Mouse (Mus musculus) 3134 (cell line): ENCODE results near the gene Iqschfp.

ENCODE experiments used
- DNase-seq: peaks from one replicate; pipeline ENCODE4 v3.0.0-alpha.2; 2011; ENCODE audit warnings: low spot score; ENCODE audit not compliant: insufficient read length; ENCODE audit errors: extremely low read depth

The Iqschfp gene

DNA sequence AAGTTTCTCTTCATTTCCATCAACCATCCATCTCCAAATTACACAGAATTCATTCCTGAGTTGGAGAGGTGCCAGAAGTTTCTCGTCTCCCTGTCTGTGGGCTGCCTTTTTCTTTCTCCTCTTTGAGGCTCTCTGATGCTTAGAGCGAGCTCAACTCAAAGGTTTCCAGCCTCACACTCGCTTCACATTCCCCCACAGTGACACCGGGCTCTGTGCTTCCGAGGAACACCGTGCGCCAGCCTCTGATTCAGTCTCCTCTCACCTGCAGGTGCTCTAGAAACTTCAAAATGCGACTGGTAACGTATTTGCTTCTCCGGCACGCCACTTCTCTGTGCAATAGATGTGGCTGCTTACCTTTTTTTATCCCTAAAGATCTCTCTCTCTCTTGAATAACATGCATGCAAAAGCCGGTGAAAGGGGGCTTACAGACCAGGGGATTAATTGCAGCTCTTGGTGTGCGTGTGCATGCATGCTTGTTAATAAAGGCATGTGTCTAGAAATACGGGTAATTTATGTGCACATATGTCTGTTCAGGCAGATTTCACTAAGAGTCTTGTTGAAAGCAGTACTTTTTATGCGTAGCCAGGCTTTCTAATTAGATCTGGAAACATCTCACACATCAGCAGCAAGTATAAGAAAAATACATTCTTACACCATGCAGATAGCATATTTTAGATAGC, at the start of gene Iqschfp, which contains the start of gene Iqcj:
Iqschfp (plus strand) TSS at position 207 of the 680 bp plus-strand sequence.
Iqcj (plus strand) TSS at position 195 of the 680 bp plus-strand sequence.
- DNase-seq = no peak

DNA sequence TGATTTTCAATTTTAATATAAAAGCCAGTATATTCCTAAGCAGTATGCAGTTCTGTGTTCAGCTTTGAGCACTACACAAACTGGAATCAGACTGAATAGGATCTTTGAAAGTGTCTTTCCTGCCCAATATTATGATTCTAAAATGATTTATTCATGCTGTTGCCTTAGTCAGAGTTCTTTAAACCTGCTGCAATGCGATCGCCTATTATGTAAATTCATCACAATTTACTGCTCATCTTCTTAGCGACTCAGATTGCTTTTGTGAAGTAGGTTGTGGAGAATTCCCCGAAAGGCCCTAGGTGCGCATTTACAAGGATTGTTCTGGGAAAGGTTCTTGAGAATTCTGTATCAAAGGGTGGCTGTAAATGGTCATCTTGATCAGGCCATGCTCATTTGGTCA, 39.6 kb upstream of the Iqschfp start:
- DNase-seq = no peak

DNA sequence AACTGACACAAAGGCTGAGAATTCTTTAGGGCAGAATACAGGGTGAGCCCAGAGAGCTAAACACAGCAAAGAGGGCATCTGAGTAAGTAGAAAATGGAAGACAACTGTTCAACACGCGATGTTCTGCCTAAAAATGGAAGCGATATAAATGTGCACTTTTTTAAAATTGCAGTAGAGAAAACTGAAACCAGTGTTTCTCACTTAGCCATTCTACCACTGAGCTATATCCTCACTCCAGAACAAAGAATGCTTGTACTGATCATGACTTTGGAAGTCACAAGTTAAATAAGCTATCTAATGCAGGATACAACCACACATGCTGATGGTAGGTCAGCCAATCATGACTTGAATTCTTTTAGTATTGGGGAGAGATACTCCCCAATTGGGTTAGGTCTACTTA, 30.5 kb upstream of the Iqschfp start:
- DNase-seq = no peak

DNA sequence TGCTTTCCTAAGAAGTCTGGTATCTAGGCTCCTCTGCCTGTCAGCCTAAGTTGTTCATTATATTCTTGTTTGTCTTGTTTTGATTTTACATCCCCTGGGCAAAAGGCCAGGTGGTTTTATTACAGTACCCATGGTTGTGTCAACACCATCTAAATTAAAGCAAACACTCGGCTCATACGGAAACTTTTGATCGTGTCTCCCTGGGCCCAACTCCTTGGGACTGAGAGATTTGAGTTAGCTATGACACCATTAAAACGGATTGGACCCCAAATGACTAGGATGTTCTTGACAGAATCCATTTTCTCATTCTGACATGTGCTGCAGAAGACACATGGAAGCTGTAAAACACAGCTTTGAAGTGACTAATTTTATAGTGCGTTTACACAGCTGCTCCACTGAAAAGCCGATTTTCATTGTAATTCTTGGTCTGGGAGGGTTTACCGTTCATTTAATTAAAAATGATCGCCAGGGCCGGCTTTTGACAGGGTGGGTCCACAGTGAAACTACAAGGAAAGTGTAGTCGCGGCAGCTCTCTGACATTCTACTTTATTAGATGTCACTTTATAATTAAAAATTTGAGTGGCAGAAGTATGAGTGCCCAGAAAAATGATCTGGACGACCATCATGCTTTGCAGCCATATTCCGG, 24.5 kb upstream of the Iqschfp start:
- no peak for DNase-seq

DNA sequence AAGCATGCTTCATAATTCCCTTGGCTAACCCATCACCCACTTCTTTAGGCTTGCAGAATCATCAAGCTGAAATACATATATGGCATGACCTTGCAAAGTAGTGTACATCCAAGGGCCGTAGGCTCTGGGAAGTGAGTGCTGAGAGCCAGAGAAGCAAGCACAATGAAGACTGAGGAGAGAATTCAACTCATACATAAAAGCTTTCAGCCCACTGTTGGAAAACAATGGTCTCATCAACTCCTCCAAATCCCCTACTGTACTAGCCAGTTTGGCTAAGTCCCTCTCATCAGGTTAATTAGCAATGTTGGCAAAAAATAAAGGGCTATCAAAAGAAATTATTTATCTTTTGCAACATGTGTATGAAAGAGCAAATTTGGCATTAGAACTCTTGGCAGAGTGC, 22.6 kb upstream of the Iqschfp start:
- DNase-seq = no peak

DNA sequence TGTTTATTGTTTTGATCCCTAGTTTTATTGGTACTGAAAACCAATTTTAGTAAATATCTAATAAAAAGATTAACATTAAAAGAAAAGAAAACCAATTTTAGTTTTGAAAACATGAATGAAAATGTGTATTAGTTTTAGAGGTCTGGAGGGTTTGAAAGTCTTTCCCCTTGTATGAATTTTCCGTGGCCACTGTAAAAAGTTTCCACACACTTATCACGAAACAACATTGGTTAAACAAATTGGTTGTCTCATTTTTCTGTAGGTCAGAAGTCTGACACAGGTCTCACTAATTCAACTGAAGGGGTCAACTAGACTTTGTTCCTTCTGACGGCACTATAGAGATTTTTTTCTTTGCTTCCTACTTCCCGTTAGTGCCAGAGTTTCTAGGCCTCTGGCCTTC, 14.8 kb upstream of the Iqschfp start:
- no peak for DNase-seq

DNA sequence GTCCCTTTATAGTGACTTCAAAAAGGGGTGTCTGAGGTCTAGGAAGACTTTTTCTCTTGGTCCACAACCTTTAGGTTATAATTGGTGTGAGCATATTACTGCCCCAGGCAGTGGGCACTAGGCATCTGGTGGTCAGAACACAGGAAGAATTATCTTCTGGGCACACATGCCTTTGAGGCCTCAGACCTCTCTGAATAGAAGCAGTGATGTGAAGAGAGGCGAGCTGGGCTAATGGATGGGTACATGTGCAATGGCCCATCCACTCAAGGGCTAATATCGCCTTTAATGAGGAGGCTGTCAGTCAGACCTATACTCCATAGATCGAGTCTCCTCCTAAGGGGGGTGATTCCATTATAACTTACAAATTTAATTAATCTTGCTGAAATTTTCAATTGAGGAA, 7.7 kb upstream of the Iqschfp start:
- DNase-seq = no peak

DNA sequence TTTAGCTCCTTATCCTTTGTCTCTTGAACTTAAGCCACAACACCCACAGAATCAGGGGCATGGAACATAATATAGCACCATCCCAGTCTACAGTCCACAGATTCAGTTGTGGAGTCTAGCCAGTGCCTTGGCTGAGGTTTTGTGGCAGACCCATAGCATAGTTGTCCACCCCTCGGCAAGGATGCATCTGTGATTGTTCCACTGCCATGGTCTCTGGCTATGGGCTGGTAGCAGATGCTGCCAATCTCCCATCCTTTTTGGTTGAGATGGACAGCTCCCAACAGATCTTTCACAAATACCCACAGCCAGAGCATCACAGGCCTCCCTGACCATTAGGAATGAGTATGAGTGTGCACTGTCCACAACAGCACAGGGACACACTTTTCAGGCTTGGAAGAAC, 5.9 kb upstream of the Iqschfp start:
- no peak for DNase-seq

DNA sequence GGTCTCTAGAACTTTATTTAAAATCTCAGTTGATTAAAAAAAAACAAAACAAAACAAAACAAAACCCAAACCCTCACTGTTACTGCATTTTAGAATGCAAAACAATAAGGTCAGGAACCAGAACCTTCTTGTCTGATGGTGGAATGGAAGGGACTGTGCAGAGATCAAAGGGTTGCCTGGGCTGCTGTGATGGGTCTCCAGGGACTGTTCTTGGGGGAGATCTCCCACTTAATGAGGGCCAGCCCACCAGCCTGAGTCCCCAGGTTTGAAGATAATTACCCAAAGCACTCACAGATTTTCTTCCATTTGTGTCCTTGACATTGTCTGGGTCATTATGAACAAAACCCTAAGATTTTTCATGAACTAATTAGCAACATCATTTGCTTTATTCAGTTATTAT, 4.8 kb upstream of the Iqschfp start:
- no peak for DNase-seq

DNA sequence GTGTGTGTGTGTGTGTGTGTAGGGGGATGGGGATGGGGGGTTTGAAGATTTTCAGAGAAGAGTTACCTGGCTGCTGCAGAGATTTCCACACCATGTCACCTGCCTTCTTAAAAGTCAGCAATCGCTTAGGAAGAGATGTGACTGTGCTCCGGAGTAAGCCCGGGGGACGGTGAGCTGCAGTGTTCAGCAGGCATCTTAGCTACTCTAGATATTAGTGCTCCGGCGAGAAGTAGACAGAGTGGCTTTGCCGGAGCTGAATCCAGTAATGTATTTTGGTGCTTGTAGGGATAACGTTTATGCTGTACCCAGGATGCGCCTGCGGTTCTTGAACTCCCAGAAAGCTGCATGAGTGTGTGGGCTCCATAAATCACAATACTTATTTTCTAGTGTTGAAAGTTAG, 736 bp downstream of the Iqschfp start:
- no peak for DNase-seq

DNA sequence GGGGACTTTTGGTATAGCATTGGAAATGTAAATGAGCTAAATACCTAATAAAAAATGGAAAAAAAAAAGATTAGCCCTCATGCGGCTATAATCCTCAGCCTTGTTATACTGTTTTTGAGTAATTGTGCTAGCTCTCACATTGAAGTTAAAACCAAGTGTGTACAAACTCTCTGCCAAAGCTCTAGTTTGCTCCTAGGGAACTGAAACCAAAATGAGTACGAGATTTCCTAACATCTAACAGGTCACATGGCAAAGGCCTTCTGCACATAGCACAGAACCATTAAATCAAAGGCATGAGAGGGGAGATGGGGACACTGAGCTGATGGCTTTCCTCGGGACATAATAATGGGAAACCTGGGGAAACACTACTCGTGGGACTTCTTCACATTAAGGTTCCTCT, 10.5 kb downstream of the Iqschfp start:
- DNase-seq = no peak

DNA sequence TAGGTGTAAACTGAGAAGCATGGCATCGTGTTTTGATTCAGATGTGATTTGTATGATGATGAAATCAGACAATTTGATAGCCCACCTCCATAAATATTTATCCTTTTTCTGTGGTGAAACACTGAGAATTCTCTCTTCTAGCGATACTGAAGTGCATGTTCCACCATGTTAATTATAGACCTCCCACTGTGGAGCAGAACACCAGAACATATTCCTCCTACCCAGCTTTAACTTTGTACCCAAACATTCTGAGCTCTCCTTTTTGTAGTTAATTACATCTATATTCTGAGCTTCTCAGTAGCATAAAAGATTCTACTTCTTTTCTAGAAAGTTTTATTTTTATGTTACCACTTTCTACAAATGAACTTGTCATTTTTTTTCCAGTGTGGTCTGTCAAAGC, 16.6 kb downstream of the Iqschfp start:
- no peak for DNase-seq

DNA sequence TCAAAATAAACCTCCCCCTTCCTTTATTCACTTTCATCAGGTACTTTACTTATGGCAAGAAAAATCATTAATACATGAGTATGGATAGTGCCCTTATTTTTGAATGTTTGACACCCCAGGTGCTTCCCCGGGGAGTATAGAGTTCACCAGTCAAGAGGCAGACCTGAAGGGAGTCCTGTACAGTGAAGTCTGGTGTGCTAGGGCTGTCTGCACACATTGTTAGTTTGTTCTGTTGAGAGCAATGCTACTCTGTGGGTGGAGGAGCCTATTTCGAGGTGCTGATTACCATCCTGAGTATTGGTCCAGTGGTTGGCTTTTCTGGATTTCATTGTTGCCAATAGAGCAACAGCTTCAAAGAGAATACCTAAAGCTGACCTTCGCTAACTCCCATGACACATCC, 26.1 kb downstream of the Iqschfp start:
- DNase-seq = no peak

DNA sequence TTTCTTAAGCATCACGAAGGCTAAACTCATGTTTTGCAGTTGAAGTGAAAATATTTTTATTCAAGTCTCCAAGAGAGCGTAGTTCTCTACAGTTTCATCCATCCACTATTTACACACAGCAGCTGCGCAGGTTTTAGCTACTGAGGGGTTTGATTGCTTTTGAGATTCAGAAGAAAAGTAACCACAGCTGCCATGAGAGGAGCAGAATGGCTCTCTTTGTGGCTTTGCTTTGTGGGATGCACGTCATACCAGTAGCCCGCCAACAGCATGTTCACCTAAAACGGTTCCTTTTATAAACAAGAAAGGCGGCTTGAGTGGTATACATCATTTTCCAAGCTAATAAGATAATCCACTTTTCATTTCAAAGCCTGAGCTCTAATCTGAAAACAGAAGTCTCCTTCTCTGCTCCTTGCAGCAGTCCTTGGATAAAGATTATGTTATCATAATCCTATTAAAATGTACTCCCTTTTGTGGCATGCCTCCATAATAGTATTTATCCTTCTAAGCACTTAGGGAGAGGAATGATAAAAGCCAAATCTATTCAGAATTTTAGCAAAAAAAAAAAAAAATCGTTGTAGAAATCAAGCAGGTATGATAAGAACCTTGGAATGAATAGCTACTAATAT, 26.7 kb downstream of the Iqschfp start:
- DNase-seq = no peak

DNA sequence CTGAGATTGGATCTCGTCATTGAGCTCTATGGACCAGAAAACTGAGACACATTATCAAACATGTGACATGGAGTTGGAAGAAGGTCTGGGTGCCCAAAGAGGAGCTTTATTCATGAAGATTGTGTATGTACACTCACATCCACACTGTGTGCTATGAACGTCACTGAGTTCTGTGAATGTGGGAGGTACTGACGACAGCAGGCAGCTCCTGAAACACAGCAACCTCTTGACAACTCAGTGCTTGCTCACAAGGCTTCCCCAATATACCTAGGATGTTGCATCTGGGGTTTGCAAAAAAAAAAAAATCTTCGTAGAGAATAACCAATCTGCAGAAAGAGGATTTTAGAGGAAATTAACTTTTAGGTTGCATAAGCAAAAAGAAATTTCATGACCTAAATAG, 31.1 kb downstream of the Iqschfp start:
- no peak for DNase-seq

DNA sequence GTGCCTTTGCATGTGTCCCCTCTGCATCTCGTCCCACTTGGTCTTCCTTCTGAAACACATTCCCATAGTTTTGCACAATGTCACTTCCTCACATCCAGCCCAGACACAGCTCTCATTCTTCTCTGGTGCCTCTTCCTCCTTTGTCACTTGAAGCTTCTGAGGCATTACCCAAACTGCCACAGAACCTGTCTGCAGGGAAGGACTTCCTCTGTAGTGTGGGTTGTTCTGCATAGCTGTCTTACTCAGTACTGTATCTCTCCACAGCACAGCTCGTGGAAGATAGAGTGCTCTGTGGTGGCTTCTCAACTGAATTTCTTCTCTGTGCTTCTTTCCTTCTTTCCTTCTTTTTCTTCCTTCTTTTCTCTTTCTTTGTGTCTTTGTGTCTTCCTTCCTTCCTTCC, 33.4 kb downstream of the Iqschfp start:
- DNase-seq = no peak

DNA sequence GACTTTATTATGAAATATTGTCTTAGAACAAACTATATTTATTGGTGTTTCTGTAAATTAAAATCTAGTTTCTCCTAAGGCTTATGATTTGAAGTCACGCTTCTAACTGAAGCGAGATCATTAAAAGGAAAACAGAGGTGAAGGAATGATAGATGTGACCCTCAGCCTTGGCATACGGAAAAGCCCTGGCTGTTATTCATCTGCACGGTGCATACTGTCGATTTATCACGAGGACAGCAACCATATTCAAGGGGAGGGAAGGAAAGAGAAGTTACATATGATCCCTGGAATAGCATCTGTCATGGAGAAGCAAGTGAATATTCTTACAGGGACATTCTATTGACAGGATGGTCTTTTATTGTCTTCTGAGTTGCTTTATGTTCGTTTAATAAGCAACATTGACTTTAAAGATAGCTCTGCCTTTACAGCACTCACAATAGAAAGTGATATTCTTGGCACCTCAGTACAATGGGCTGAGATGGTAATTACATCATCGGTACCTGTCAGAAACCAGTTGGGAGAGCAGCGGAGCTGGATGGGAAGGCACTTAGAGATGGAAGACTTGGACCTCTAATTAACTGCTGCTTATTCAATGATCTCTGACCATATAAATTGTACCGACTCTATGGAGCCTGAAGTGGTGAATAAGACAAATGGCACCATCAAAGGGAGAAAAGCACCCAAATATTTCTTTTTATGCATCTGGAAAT, 38.5 kb downstream of the Iqschfp start:
- no peak for DNase-seq

DNA sequence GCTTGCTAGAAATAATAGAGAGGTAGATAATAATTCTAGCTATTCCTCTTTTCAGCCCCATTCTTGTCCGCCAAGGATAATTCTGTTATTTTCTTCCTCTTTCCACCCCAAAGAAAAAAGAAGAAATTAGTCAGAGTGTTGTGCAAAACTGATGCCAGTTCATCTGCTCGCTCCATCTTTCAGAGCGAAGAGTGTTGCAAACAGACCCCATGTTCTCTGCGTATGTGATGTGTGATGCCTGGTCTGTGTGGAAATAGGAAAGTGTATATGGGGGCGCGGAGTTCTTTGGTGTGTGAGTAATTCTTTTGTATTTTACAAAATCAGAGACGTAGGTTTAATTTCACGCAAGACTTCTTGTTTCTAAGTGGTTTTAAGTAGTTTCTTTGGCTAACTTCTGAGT, 39.1 kb downstream of the Iqschfp start:
- DNase-seq = no peak

DNA sequence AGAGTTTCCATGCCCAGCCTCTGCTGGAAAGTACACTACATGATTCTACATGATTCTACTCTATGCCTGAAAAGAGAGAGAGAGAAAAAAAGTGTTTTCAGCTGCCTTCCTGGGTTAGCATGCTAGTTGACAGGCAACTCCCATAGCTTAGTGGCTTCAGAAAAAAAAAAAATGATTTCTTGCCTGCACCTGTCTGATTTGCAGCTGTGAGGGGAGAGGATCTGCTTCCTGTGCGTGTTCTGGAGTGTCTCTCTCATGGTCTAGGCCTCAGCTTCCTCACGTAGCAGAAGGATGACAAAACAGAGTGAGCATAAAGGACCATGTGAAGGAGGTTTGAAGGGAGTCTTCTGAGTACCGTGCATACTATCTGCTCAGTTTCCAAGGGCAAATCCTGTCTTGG, 39.9 kb downstream of the Iqschfp start:
- DNase-seq = no peak

DNA sequence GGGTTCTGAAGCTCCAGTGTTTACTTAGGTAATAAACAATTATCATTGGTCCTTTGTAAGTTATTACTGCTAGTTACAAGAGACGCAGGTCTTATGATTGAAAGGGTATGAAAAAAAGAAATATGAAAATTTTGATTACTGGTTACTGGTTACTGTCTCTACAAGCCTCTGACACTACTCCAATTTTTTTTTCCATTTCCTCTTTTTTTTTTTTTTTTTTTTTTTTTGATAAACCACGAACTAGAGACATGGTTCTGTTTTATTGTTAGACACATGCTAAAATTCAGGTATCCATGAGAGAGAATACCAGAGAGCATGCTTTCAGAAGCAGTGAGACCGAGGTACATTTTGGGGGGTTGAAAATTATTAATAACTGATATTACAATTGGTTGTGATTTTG, 43.8 kb downstream of the Iqschfp start:
- DNase-seq = no peak

DNA sequence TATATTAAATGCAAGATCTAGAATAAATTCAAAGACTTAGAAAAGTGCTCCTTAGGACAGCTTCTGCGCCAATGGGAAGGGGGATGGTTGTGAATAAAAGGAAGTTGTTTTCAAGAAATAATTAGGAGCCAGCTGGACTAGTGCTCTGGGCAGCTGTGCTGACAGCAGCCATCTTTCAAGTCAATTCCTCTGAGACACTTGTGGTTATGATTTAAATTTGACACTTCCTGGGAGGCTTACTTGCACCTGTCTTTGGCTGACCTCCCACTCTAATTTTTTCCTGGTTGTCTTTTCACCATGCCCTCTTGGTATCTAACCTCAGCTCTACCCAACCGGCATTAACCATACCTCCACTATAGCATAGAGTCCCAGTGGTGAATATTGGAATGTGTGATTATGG, 55.0 kb downstream of the Iqschfp start:
- DNase-seq = no peak

DNA sequence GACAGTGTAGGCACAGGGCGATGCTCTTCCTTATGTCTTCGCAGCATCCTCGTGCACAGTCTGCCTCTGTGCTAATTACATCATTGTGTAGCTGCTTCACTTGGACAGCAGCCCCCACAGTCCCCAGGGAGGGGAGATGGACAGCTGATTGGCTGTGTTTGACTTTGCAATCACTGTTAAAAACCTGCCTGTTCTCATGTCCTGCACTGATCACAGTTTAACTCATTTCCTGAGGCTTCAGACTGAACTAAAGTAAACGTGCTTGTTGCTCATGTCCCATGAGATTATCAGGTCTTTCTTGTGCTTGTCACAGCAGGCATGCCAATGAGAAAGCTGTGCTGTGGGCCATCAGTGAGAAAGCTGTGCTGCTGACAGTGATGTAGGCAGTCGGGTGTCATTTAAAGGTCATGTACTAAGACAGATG, 60.5 kb downstream of the Iqschfp start:
- no peak for DNase-seq
